Mouse (Mus musculus) megakaryocyte, embryonic 14.5 days (primary cell): ENCODE data around the gene Nupr1l. TPM values are rescaled to one million over a fixed set of nuclear protein-coding genes. Genes with fewer than 3 reads are reported as not detected.
A peak's percentile ranks its signal among the peaks of the same experiment; 100 is the strongest.

Experiments
- H3K27me3 ChIP-seq: replicated peaks from 2 replicates; pipeline ENCODE3; 2012; ENCODE audit warnings: inconsistent platforms
- H3K36me3 ChIP-seq: replicated peaks from 2 replicates; pipeline ENCODE3; 2012; ENCODE audit warnings: low read length, inconsistent platforms, mixed read lengths
- H3K4me1 ChIP-seq: 2 replicates; pipeline ENCODE4 v1.6.1; 2012; ENCODE audit warnings: inconsistent platforms
- H3K4me3 ChIP-seq: replicated peaks from 2 replicates; pipeline ENCODE3; 2012; ENCODE audit warnings: moderate library complexity, mild to moderate bottlenecking, inconsistent platforms
- H3K9me3 ChIP-seq: 2 replicates; pipeline ENCODE4 v1.6.1; 2012; ENCODE audit warnings: inconsistent platforms
- FLI1 ChIP-seq: IDR thresholded peaks from 2 replicates; pipeline ENCODE4 v1.6.1; 2012; ENCODE audit warnings: low read length, inconsistent platforms, mixed read lengths
- GATA1 ChIP-seq: IDR thresholded peaks from 3 replicates; pipeline ENCODE4 v1.6.1; 2012; ENCODE audit warnings: mixed read lengths, low read length, inconsistent platforms, borderline replicate concordance
- polyA plus RNA-seq: library from polyadenylated mRNA; stranded (reverse); fragments of >175 nt; gene quantifications from 2 replicates; pipeline ENCODE4 v1.2.3, GENCODE M21; 2012; ENCODE audit warnings: low replicate concordance; ENCODE audit not compliant: insufficient read depth

The Nupr1l gene
- polyA plus RNA-seq, 1 experiment, result 2.4 TPM

DNA sequence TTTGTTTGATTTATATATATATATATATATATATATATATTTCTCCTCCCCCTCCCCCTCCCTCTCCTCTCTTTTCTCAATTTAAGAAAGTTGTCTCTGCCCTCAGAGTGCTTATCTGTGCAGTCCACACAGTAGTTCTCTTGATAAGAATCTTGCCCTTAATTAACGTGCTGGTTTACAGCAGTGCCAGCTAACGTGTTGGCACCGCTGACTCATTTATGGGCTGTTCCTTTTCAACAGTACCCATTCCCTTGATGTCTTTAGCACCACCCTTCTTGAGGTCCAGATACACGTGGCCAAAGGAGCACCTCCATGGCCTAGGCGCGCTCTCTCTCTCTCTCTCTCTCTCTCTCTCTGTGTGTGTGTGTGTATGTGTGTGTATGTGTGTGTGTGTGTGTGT lies 47.5 kb downstream of the Nupr1l start:
- Histone ChIP-seq H3K27me3 (no peaks in the 10 kb centered on the region), H3K36me3 (peaks cover 24% of the 10 kb centered on the region), H3K4me3 (peak overlapping the region; percentile 15), H3K9me3 (no peaks in the 10 kb centered on the region), H3K4me1 (peaks cover 51% of the 10 kb centered on the region)
- TF ChIP-seq GATA1, result no peak
- TF ChIP-seq FLI1, result no peak

DNA sequence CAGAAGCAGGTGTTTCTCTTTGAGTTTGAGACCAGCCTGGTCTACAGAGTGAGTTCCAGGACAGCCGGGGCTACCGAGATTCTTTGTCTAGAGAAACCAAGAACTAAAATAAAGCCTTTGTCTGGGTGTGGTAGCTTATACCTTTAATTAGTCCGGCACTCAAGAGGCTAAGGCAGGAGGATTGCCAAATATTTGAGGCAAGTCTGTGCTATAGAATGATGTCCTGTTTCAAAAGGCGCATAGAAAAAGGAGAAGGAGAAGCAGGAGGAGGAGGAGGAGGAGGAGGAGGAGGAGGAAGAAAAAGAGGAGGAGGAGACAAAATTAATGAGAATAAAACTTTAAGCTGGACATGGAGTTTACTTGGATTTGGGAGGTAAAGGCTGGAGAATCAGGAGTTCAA lies 54.9 kb downstream of the Nupr1l start:
- no peaks in the 10 kb centered on the region for H3K9me3 ChIP-seq
- TF ChIP-seq FLI1 (no peak), GATA1 (no peak)
- H3K4me1 ChIP-seq, result peaks cover 23% of the 10 kb centered on the region
- peaks cover 24% of the 10 kb centered on the region for H3K36me3 ChIP-seq
- H3K27me3 ChIP-seq, result no peaks in the 10 kb centered on the region
- H3K4me3 ChIP-seq, result no peak overlapping the region

Other genes starting within 250 kb of the Nupr1l start
- not detected in 2 replicates for gene Zfp11, start 238.4 kb upstream of the Nupr1l start, polyA plus RNA-seq
- not detected in 2 replicates for gene Sept14, start 200.0 kb upstream of the Nupr1l start, polyA plus RNA-seq
- 21.1 TPM in 1 of 2 replicates, not detected in the other for gene Mrps17, start 193.0 kb upstream of the Nupr1l start, polyA plus RNA-seq
- 4.0 and 15.2 TPM in 2 replicates for gene Nipsnap2, start 183.5 kb upstream of the Nupr1l start, polyA plus RNA-seq
- gene Psph, start 121.1 kb upstream of the Nupr1l start, polyA plus RNA-seq, result 22.7 and 35.1 TPM in 2 replicates
- gene Sumf2, start 61.6 kb upstream of the Nupr1l start, polyA plus RNA-seq, result 17.8 and 32.9 TPM in 2 replicates
- gene Chchd2, start 21.1 kb upstream of the Nupr1l start, polyA plus RNA-seq, result 915 and 1,909 TPM in 2 replicates
- gene Zbed5, start 12.8 kb upstream of the Nupr1l start, polyA plus RNA-seq, result 2.8 TPM in 1 of 2 replicates, not detected in the other
- gene Phkg1, start 10.0 kb upstream of the Nupr1l start, polyA plus RNA-seq, result 0.19 TPM in 1 of 2 replicates, not detected in the other
- 3.5 and 13.7 TPM in 2 replicates for gene Vkorc1l1, start 33.4 kb downstream of the Nupr1l start, polyA plus RNA-seq
- 8.4 and 20.3 TPM in 2 replicates for gene Gusb, start 94.5 kb downstream of the Nupr1l start, polyA plus RNA-seq
- gene Asl, start 120.7 kb downstream of the Nupr1l start, polyA plus RNA-seq, result 16.1 and 48.0 TPM in 2 replicates
- 11.4 TPM in 1 of 2 replicates, not detected in the other for gene Crcp, start 120.8 kb downstream of the Nupr1l start, polyA plus RNA-seq
- 1.1 and 6.0 TPM in 2 replicates for gene Tpst1, start 164.8 kb downstream of the Nupr1l start, polyA plus RNA-seq
- gene Kctd7, start 236.3 kb downstream of the Nupr1l start, polyA plus RNA-seq, result 4.7 and 5.5 TPM in 2 replicates